Mouse (Mus musculus) liver, embryonic 14.5 days (tissue): Measurements from ENCODE around the gene Ncoa6.

ENCODE experiments used
- CTCF ChIP-seq: IDR thresholded peaks from 2 replicates; pipeline ENCODE4 v1.5.1; 2016; ENCODE audit warnings: antibody characterized with exemption, low read depth, control low read depth
- EP300 ChIP-seq: IDR thresholded peaks from 2 replicates; pipeline ENCODE4 v1.6.1; 2016; ENCODE audit warnings: antibody characterized with exemption, low read depth

GRCm38 (mm10) chr2:155473570-155474088 is at the start of gene Ncoa6:
- TF ChIP-seq CTCF (no peak), EP300 (no peak)
